Mouse (Mus musculus) cortical plate, adult 2 months (tissue): ENCODE results near the gene Xdh.

Source experiments
- CTCF ChIP-seq: fragments of 200-500 bp; IDR thresholded peaks from 2 replicates; pipeline ENCODE4 v1.5.1; 2011; ENCODE audit warnings: mild to moderate bottlenecking, control low read depth, low read length; ENCODE audit not compliant: insufficient read depth; ENCODE audit errors: extremely low read depth
- POLR2A ChIP-seq: fragments of 200-500 bp; IDR thresholded peaks from 2 replicates; pipeline ENCODE4 v1.6.1; 2011; ENCODE audit warnings: mild to moderate bottlenecking, low read length, control low read depth; ENCODE audit not compliant: insufficient read depth; ENCODE audit errors: extremely low read depth

- TF ChIP-seq CTCF (no peak), POLR2A (no peak)
These were observed 107.0 kb downstream of the Xdh start for GRCm38 (mm10) chr17:73842963-73843362.
